Mouse (Mus musculus): ENCODE data around the gene Dok5. TPM values are rescaled to one million over a fixed set of nuclear protein-coding genes. Genes with fewer than 3 reads are reported as not detected.

The Dok5 gene
- polyA plus RNA-seq, 1 experiment from 2014 or later: 72.6 TPM

- Histone ChIP-seq H3K36me3 (no peaks in the 10 kb centered on the region), H3K4me3 (no peak overlapping the region), H3K27ac (replicated peaks) (no peak overlapping the region), H3K9me3 (no peaks in the 10 kb centered on the region), H3K9ac (no peak overlapping the region), H3K27me3 (no peaks in the 10 kb centered on the region), H3K4me2 (no peak overlapping the region), H3K4me1 (replicated peaks) (0 out of 2 replicates have a peak, but pooled peaks cover 7% of the 10 kb centered on the region)
- 94% methylated on average over 8 of the region's 8 CpGs for WGBS
- ATAC-seq (ENCODE audit: low read depth): no peak
Observed at GRCm38 (mm10) chr2:170915646-170916045, 184.0 kb downstream of the Dok5 start.

DNA sequence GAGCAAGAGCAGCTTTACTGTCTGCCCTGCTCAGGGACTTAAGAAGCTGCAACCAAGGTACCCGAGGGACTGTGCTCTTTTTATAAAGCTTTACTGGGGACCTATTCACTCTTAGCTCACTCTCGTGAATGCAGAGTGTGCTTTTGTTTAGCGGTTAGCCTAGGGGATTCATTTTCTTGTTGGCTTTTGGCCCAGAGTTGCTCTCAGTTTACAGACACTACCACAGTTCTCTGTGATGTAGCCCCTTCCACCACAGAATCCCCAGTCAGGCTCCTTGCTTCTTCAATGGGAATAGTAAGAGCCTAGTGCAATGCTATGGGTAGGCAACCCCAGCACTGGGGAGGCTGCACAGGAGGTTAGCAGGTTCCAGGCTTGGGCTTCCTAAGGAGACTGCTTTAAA lies 190.7 kb downstream of the Dok5 start:
- H3K36me3 ChIP-seq: no peaks in the 10 kb centered on the region
- H3K27ac ChIP-seq (replicated peaks): peak overlapping the region; percentile 38; the same call in 1 of the 2 replicates
- H3K9me3 ChIP-seq: no peaks in the 10 kb centered on the region
- H3K4me1 ChIP-seq (replicated peaks): peaks cover 17% of the 10 kb centered on the region
- no peaks in the 10 kb centered on the region for H3K27me3 ChIP-seq
- H3K4me2 ChIP-seq: no peak overlapping the region
- WGBS: 20% methylated on average over 3 of the region's 3 CpGs
- H3K4me3 ChIP-seq: no peak overlapping the region
- peak; percentile 88 for ATAC-seq (ENCODE audit: low read depth)
- no peak overlapping the region for H3K9ac ChIP-seq

GRCm38 (mm10) chr2:170924131-170924530 lies 192.5 kb downstream of the Dok5 start:
- H3K4me1 ChIP-seq (replicated peaks): peaks cover 17% of the 10 kb centered on the region
- no peak overlapping the region for H3K4me2 ChIP-seq
- no peak for ATAC-seq (ENCODE audit: low read depth)
- H3K27me3 ChIP-seq: no peaks in the 10 kb centered on the region
- WGBS: 91% methylated on average over 4 of the region's 4 CpGs
- H3K9ac ChIP-seq: no peak overlapping the region
- no peaks in the 10 kb centered on the region for H3K9me3 ChIP-seq
- H3K36me3 ChIP-seq: no peaks in the 10 kb centered on the region
- no peak overlapping the region for H3K4me3 ChIP-seq
- no peak overlapping the region for H3K27ac ChIP-seq (replicated peaks)

- 73% methylated on average over 9 of the region's 9 CpGs for WGBS
- Histone ChIP-seq H3K9ac (no peak overlapping the region), H3K4me1 (replicated peaks) (peaks cover 17% of the 10 kb centered on the region), H3K36me3 (no peaks in the 10 kb centered on the region), H3K4me2 (no peak overlapping the region), H3K9me3 (no peaks in the 10 kb centered on the region), H3K27me3 (no peaks in the 10 kb centered on the region), H3K4me3 (no peak overlapping the region), H3K27ac (replicated peaks) (no peak overlapping the region)
- no peak for ATAC-seq (ENCODE audit: low read depth)
Observed at GRCm38 (mm10) chr2:170926237-170926636, 194.6 kb downstream of the Dok5 start.

Other genes with a start within 250 kb of the Dok5 start
- 170 and 171 TPM in 2 replicates for gene Pfdn4, start 235.4 kb upstream of the Dok5 start, polyA plus RNA-seq (2015; fragmentation: Nextera tagmentation; extraction: Ambion mirVana)
- gene Cyp24a1, start 234.7 kb upstream of the Dok5 start, polyA plus RNA-seq (2015; fragmentation: Nextera tagmentation; extraction: Ambion mirVana): not detected in 2 replicates
- not detected in 2 replicates for gene 4930470P17Rik, start 129.8 kb upstream of the Dok5 start, polyA plus RNA-seq (2015; fragmentation: Nextera tagmentation; extraction: Ambion mirVana)